Mouse (Mus musculus) ZHBTc4 (cell line): ENCODE measurements around the gene Rmnd1.

ENCODE experiments used
- DNase-seq: peaks from one replicate; pipeline ENCODE4 v3.0.0-alpha.2; 2011; ENCODE audit warnings: low read depth, low spot score

The Rmnd1 gene

GRCm38 (mm10) chr10:4391076-4391475 is 41.1 kb downstream of the Rmnd1 start:
- DNase-seq = no peak

GRCm38 (mm10) chr10:4390550-4390949 is 41.6 kb downstream of the Rmnd1 start:
- no peak for DNase-seq

GRCm38 (mm10) chr10:4389461-4390112 is 42.6 kb downstream of the Rmnd1 start:
- no peak for DNase-seq

GRCm38 (mm10) chr10:4389036-4389435 is 43.2 kb downstream of the Rmnd1 start:
- DNase-seq = no peak

- DNase-seq = no peak
Measured at GRCm38 (mm10) chr10:4388384-4388745, 43.8 kb downstream of the Rmnd1 start.

GRCm38 (mm10) chr10:4387701-4388383 is 44.3 kb downstream of the Rmnd1 start, which contains the start of gene Zbtb2:
Gene Zbtb2, minus strand, starts transcription at chr10:4388108.
- DNase-seq = peak; percentile 79

- DNase-seq = peak; percentile 97
Measured at GRCm38 (mm10) chr10:4386609-4387591, 45.3 kb downstream of the Rmnd1 start.

- no peak for DNase-seq
Measured at GRCm38 (mm10) chr10:4384244-4384643, 47.9 kb downstream of the Rmnd1 start.

GRCm38 (mm10) chr10:4380748-4381147 is 51.4 kb downstream of the Rmnd1 start:
- no peak for DNase-seq

- no peak for DNase-seq
Measured at GRCm38 (mm10) chr10:4376931-4377330, 55.3 kb downstream of the Rmnd1 start.

- no peak for DNase-seq
Measured at GRCm38 (mm10) chr10:4376461-4376860, 55.7 kb downstream of the Rmnd1 start.

- DNase-seq = peak; percentile 96
Measured at GRCm38 (mm10) chr10:4375267-4375666, 56.9 kb downstream of the Rmnd1 start.

GRCm38 (mm10) chr10:4374734-4375133 is 57.5 kb downstream of the Rmnd1 start:
- no peak for DNase-seq

- no peak for DNase-seq
Measured at GRCm38 (mm10) chr10:4374239-4374638, 57.9 kb downstream of the Rmnd1 start.

- DNase-seq = no peak
Measured at GRCm38 (mm10) chr10:4373558-4373957, 58.6 kb downstream of the Rmnd1 start.

- peak; percentile 87 for DNase-seq
Measured at GRCm38 (mm10) chr10:4372011-4372410, 60.2 kb downstream of the Rmnd1 start.

GRCm38 (mm10) chr10:4370105-4370504 is 62.1 kb downstream of the Rmnd1 start:
- DNase-seq = no peak

GRCm38 (mm10) chr10:4364618-4365017 is 67.6 kb downstream of the Rmnd1 start:
- DNase-seq = peak; percentile 48

- no peak for DNase-seq
Measured at GRCm38 (mm10) chr10:4357435-4357834, 74.8 kb downstream of the Rmnd1 start.

- no peak for DNase-seq
Measured at GRCm38 (mm10) chr10:4356640-4357039, 75.5 kb downstream of the Rmnd1 start.

- DNase-seq = no peak
Measured at GRCm38 (mm10) chr10:4355882-4356451, 76.2 kb downstream of the Rmnd1 start.
